Mouse (Mus musculus) megakaryocyte, embryonic 14.5 days (primary cell): ENCODE results near the gene Dock6.

Experiments used
- FLI1 ChIP-seq: IDR thresholded peaks from 2 replicates; pipeline ENCODE4 v1.6.1; 2012; ENCODE audit warnings: low read length, inconsistent platforms, mixed read lengths
- GATA1 ChIP-seq: IDR thresholded peaks from 3 replicates; pipeline ENCODE4 v1.6.1; 2012; ENCODE audit warnings: mixed read lengths, low read length, inconsistent platforms, borderline replicate concordance

- TF ChIP-seq GATA1 (no peak), FLI1 (no peak)
Measured at GRCm38 (mm10) chr9:21811170-21811569, 41.3 kb downstream of the Dock6 start.
